Mouse (Mus musculus): ENCODE data around the gene Olfr287.

- TF ChIP-seq CTCF (IDR thresholded peaks at IDR 0.05; ENCODE audit: low read depth, low read length), result no peak
- TF ChIP-seq POLR2A (IDR thresholded peaks at IDR 0.05; ENCODE audit: extremely low read depth, insufficient read depth, low read length), result no peak
These were observed 25.4 kb downstream of the Olfr287 start, which contains the start of gene Olfr288 for GRCm38 (mm10) chr15:98195442-98195841.

All from liver, adult 2 months (tissue).